Mouse (Mus musculus) midbrain, embryonic 16.5 days (tissue): ENCODE measurements around the gene Cyp2b19. TPM values are rescaled to one million over a fixed set of nuclear protein-coding genes. Genes with fewer than 3 reads are reported as not detected.

ENCODE experiments used
- ATAC-seq: fragments of 200-750 bp; cut with Nextera tagmentation; 2 replicates; pipeline ENCODE4 v1.8.0; 2017; ENCODE audit warnings: moderate TSS enrichment
- H3K27ac ChIP-seq: fragments of 300-500 bp; sonication (generic); 2 replicates; pipeline ENCODE4 v1.5.1; 2014; ENCODE audit warnings: mild to moderate bottlenecking, low read length, mixed read lengths
- H3K27me3 ChIP-seq: fragments of 300-500 bp; sonication (generic); 2 replicates; pipeline ENCODE4 v1.6.1; 2014; ENCODE audit warnings: low read depth, low read length, mixed read lengths; ENCODE audit not compliant: control insufficient read depth, insufficient read depth
- H3K36me3 ChIP-seq: fragments of 300-500 bp; sonication (generic); 2 replicates; pipeline ENCODE4 v1.6.1; 2014; ENCODE audit warnings: mild to moderate bottlenecking, low read length, moderate library complexity, mixed read lengths; ENCODE audit not compliant: control insufficient read depth, insufficient read depth
- H3K4me1 ChIP-seq: fragments of 300-500 bp; sonication (generic); 2 replicates; pipeline ENCODE4 v1.6.1; 2014; ENCODE audit warnings: mild to moderate bottlenecking, low read length, mixed read lengths; ENCODE audit not compliant: control insufficient read depth, insufficient read depth
- H3K4me2 ChIP-seq: fragments of 300-500 bp; sonication (generic); 2 replicates; pipeline ENCODE4 v1.6.1; 2014; ENCODE audit warnings: mild to moderate bottlenecking, low read length, mixed read lengths
- H3K4me3 ChIP-seq: fragments of 300-500 bp; sonication (generic); 2 replicates; pipeline ENCODE4 v1.5.1; 2014; ENCODE audit warnings: low read depth, mild to moderate bottlenecking, low read length, moderate library complexity, mixed read lengths
- H3K9ac ChIP-seq: fragments of 300-500 bp; sonication (generic); 2 replicates; pipeline ENCODE4 v1.6.1; 2014; ENCODE audit warnings: low read depth, low read length, mixed read lengths
- H3K9me3 ChIP-seq: fragments of 300-500 bp; sonication (generic); replicated peaks from 2 replicates; pipeline ENCODE4 v1.6.1; 2014; ENCODE audit warnings: mild to moderate bottlenecking, low read length, mixed read lengths; ENCODE audit not compliant: control insufficient read depth, poor library complexity, severe bottlenecking
- WGBS: fragments of 180-500 bp; shearing (Covaris S2); extraction: QIAGEN DNeasy Blood & Tissue Kit; methylation state at CpG from one replicate; pipeline ENCODE4 v1.1.7; 2014; 5-methylcytosine and 5-hydroxymethylcytosine counted together
- polyA plus RNA-seq: library from polyadenylated mRNA; unstranded; fragments of >200 nt; fragmentation: Nextera tagmentation; extraction: Ambion mirVana; gene quantifications from 2 replicates; pipeline ENCODE4 v1.2.1, GENCODE M21; 2015

Gene Cyp2b19
- polyA plus RNA-seq, 1 experiment from 2014 or later: 0.93 TPM

GRCm38 (mm10) chr7:26800104-26800503 lies 43.2 kb downstream of the Cyp2b19 start:
- Histone ChIP-seq H3K4me2 (no peak overlapping the region), H3K27me3 (no peaks in the 10 kb centered on the region), H3K27ac (no peak overlapping the region), H3K9me3 (0 out of 2 replicates have a peak, but pooled peaks cover 2% of the 10 kb centered on the region), H3K9ac (no peak overlapping the region), H3K4me1 (no peaks in the 10 kb centered on the region), H3K36me3 (no peaks in the 10 kb centered on the region), H3K4me3 (no peak overlapping the region)
- no peak for ATAC-seq

- WGBS: 89% methylated on average over 1 of the region's 1 CpGs
- no peaks in the 10 kb centered on the region for H3K36me3 ChIP-seq
- no peak overlapping the region for H3K27ac ChIP-seq
- H3K9ac ChIP-seq: no peak overlapping the region
- no peaks in the 10 kb centered on the region for H3K4me1 ChIP-seq
- H3K9me3 ChIP-seq: 0 out of 2 replicates have a peak, but pooled peaks cover 2% of the 10 kb centered on the region
- H3K27me3 ChIP-seq: no peaks in the 10 kb centered on the region
- no peak overlapping the region for H3K4me2 ChIP-seq
- H3K4me3 ChIP-seq: no peak overlapping the region
- no peak for ATAC-seq
Observed at GRCm38 (mm10) chr7:26800996-26801395, 44.1 kb downstream of the Cyp2b19 start.

- Histone ChIP-seq H3K4me1 (no peaks in the 10 kb centered on the region), H3K9ac (no peak within 1 kb of the TSS), H3K27me3 (no peaks in the 10 kb centered on the region), H3K4me2 (no peak within 1 kb of the TSS), H3K9me3 (no peaks in the 10 kb centered on the region), H3K4me3 (no peak within 1 kb of the TSS), H3K27ac (no peak within 1 kb of the TSS), H3K36me3 (no peaks in the 10 kb centered on the region)
- ATAC-seq: no peak
- 89% methylated on average over 2 of the region's 2 CpGs for WGBS
Observed at GRCm38 (mm10) chr7:26808592-26808991, 51.6 kb downstream of the Cyp2b19 start, which contains the start of gene Cyp2g1. Cyp2g1 (plus strand) TSS chr7:26808892.

Other genes with a start within 250 kb of the Cyp2b19 start
- gene Nlrp9a, start 222.1 kb upstream of the Cyp2b19 start, polyA plus RNA-seq: not detected in 2 replicates
- not detected in 2 replicates for gene Vmn1r185, start 138.7 kb upstream of the Cyp2b19 start, polyA plus RNA-seq
- not detected in 2 replicates for gene Cyp2b23, start 70.7 kb upstream of the Cyp2b19 start, polyA plus RNA-seq
- gene Cyp2g1, start 51.8 kb downstream of the Cyp2b19 start, polyA plus RNA-seq: not detected in 2 replicates
- gene Cyp2a5, start 78.2 kb downstream of the Cyp2b19 start, polyA plus RNA-seq: 0.88 and 1.0 TPM in 2 replicates
- not detected in 2 replicates for gene Cyp2a22, start 182.2 kb downstream of the Cyp2b19 start, polyA plus RNA-seq